Mouse (Mus musculus) bone marrow macrophage, adult 2 months (primary cell): ENCODE measurements around the gene Nfib.

Experiments used
- CTCF ChIP-seq: IDR thresholded peaks from 2 replicates; pipeline ENCODE4 v1.5.1; 2012; ENCODE audit warnings: low read depth, mild to moderate bottlenecking, low read length, moderate library complexity
- POLR2A ChIP-seq: IDR thresholded peaks from 2 replicates; pipeline ENCODE4 v1.6.1; 2012; ENCODE audit warnings: mild to moderate bottlenecking, low read depth, low read length, borderline replicate concordance

DNA sequence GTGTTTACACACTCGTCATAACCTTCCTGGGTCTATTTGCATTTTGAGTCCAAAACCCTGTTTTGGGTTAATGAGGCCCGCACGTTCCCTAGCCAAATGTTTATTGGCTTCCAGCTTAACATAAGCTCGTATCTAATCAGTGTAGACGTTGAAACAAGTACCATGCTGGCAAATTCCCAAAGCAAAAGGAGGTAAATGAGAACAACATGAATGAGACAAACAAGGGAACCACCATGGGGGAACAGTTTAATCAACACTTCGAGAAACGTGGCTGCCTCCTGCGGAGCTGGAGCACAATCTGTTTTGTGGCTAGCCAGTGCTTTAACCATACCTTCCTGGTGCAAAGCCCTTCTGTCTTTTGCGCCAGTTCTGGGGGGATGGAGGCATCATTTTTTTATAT, 43.3 kb downstream of the Nfib start:
- no peak for TF ChIP-seq CTCF
- no peak for TF ChIP-seq POLR2A
